ENCODE assay signal across 12 mouse cellular contexts in genomic region chr6:72140371-72140770, GRCm38 (mm10). TPM values are rescaled to one million over a fixed set of nuclear protein-coding genes. Genes with fewer than 3 reads are reported as not detected.
DNase-seq lines count a peak whose midpoint lies in the region; ATAC-seq and TF ChIP-seq lines count a peak whose summit lies in the region.
"Had no signal": no experiment of that assay in that cellular context is flagged by ENCODE, and none has a peak within 500 bp of the region (broad histone marks: within the 10 kb centered on the region; RNA-seq: fewer than 3 reads in every experiment).

No protein-coding gene starts in this region.

- intact Hi-C loops in heart, adult 2 months (cut with DNase I) = no loop called here
- intact Hi-C loops in heart, postnatal 25 days (cut with DNase I) = no loop called here

- no peaks in the 10 kb centered on the region for H3K9me3 ChIP-seq in liver, embryonic 13.5 days (replicated peaks)
- no peaks in the 10 kb centered on the region for H3K9me3 ChIP-seq in forebrain, embryonic 13.5 days (replicated peaks)

- H3K79me2 ChIP-seq in heart, adult 2 months (replicated peaks; ENCODE audit: control insufficient read depth, insufficient read depth, low read length) = no peaks in the 10 kb centered on the region

- no peak for TF ChIP-seq EP300 in heart, adult 2 months (IDR thresholded peaks at IDR 0.05; ENCODE audit: insufficient read depth, low read depth, low read length)

- H3K27ac ChIP-seq in heart, adult 2 months = peak overlapping the region; percentile 47; the same call in 1 of the 2 replicates
- peak overlapping the region; percentile 60 for H3K27ac ChIP-seq in liver, embryonic 13.5 days
- no peak overlapping the region for H3K27ac ChIP-seq in forebrain, embryonic 13.5 days

- no peak overlapping the region for H3K9ac ChIP-seq in heart, adult 2 months (ENCODE audit: low read depth, low read length)
- 0 out of 2 replicates have a peak overlapping the region, but pooled peaks have one; percentile 10 for H3K9ac ChIP-seq in liver, embryonic 13.5 days
- H3K9ac ChIP-seq in forebrain, embryonic 13.5 days = no peak overlapping the region

- peak; percentile 45 for ATAC-seq in liver, embryonic 13.5 days (ENCODE audit: low read depth)
- ATAC-seq in forebrain, embryonic 13.5 days = no peak
- ATAC-seq: forebrain, embryonic 16.5 days; hindbrain, embryonic 16.5 days had no signal

- H3K27me3 ChIP-seq in heart, adult 2 months (ENCODE audit: control insufficient read depth, insufficient read depth, low read length) = no peaks in the 10 kb centered on the region
- H3K27me3 ChIP-seq in liver, embryonic 13.5 days = no peaks in the 10 kb centered on the region
- no peaks in the 10 kb centered on the region for H3K27me3 ChIP-seq in forebrain, embryonic 13.5 days

- TF ChIP-seq CTCF in heart, adult 2 months (IDR thresholded peaks at IDR 0.05) = no peak

- peaks cover 9% of the 10 kb centered on the region for H3K4me1 ChIP-seq in heart, adult 2 months (ENCODE audit: control insufficient read depth, insufficient read depth, low read length)
- peaks cover 40% of the 10 kb centered on the region for H3K4me1 ChIP-seq in liver, embryonic 13.5 days (replicated peaks)
- no peaks in the 10 kb centered on the region for H3K4me1 ChIP-seq in forebrain, embryonic 13.5 days

- WGBS in heart, adult 2 months = 51% methylated on average over 8 of the region's 8 CpGs
- WGBS in liver, embryonic 13.5 days (ENCODE audit: insufficient replicate concordance) = 32% methylated on average over 8 of the region's 8 CpGs
- WGBS in forebrain, embryonic 13.5 days = 86% methylated on average over 8 of the region's 8 CpGs

- no peak overlapping the region for H3K4me3 ChIP-seq in heart, adult 2 months
- no peak overlapping the region for H3K4me3 ChIP-seq in liver, embryonic 13.5 days (replicated peaks)
- no peak overlapping the region for H3K4me3 ChIP-seq in forebrain, embryonic 13.5 days
- H3K4me3 ChIP-seq: myocyte had no signal

- H3K36me3 ChIP-seq in heart, adult 2 months (ENCODE audit: control insufficient read depth, insufficient read depth, low read length) = no peaks in the 10 kb centered on the region
- H3K36me3 ChIP-seq in liver, embryonic 13.5 days = peaks cover 82% of the 10 kb centered on the region
- H3K36me3 ChIP-seq in forebrain, embryonic 13.5 days (ENCODE audit: poor library complexity, severe bottlenecking) = peaks cover 18% of the 10 kb centered on the region

- H3K4me2 ChIP-seq in liver, embryonic 13.5 days = no peak overlapping the region
- H3K4me2 ChIP-seq in forebrain, embryonic 13.5 days = no peak overlapping the region

- no peak for TF ChIP-seq POLR2A in heart, adult 2 months (IDR thresholded peaks at IDR 0.05; ENCODE audit: insufficient read depth, low read depth, low read length)

- peak in 1 of 2 experiments; percentile 56 for DNase-seq in heart, adult 2 months
- no peak for DNase-seq in heart, postnatal 25 days (ENCODE audit: low spot score)
- DNase-seq in adrenal gland, postnatal 14 days = peak; percentile 64
- peak; percentile 39 for DNase-seq in liver, embryonic 13.5 days
- DNase-seq in spleen, adult 12 weeks (ENCODE audit: low spot score) = peak; percentile 44
- no peak for DNase-seq in thymus, postnatal 0 days (ENCODE audit: low spot score)
- no peak for DNase-seq in kidney, postnatal 36 days
- DNase-seq: right cerebral cortex, postnatal 4 days had no signal

RNA-seq across cellular contexts. Expression of gene St3gal5, which starts 43.0 kb away (rescaled TPM):
- 10 to 100 TPM; 67.6 to 78.4 TPM for total RNA-seq in heart, adult 2 months (2021)
- 39.7 and 50.8 TPM in 2 replicates for polyA plus RNA-seq in heart, adult 2 months (2012; rRNA removed)
- 10 to 100 TPM; 56.3 to 58.1 TPM for total RNA-seq in heart, postnatal 25 days (2021)
- 137 and 170 TPM in 2 replicates for total RNA-seq in adrenal gland, postnatal 14 days (2021)
- polyA plus RNA-seq in liver, embryonic 13.5 days (2015; fragmentation: Nextera tagmentation; extraction: Ambion mirVana) = 179 and 192 TPM in 2 replicates
- polyA plus RNA-seq in thymus, postnatal 0 days (2015; fragmentation: Nextera tagmentation; extraction: Ambion mirVana) = 2.6 TPM in 2 replicates
- polyA plus RNA-seq in forebrain, embryonic 13.5 days (2015; fragmentation: Nextera tagmentation; extraction: Ambion mirVana) = 35.6 and 36.4 TPM in 2 replicates

Comparison
In these comparisons a context has a peak if more than half of its experiments do, and no peak if none do; other contexts are left out.
1. DNase-seq: peak in adrenal gland, postnatal 14 days (single experiment), liver, embryonic 13.5 days (single experiment) and spleen, adult 12 weeks (single experiment); none in heart, postnatal 25 days (single experiment), thymus, postnatal 0 days (single experiment) and kidney, postnatal 36 days (0 of 2).
2. RNA of gene St3gal5, which starts 43.0 kb away (polyA plus RNA-seq): 179 to 192 TPM in liver, embryonic 13.5 days, 39.7 to 50.8 TPM in heart, adult 2 months and 35.6 to 36.4 TPM in forebrain, embryonic 13.5 days; 2.6 TPM in thymus, postnatal 0 days; every median in the first group is over 10 times any median in the second.